Mouse (Mus musculus) forebrain, embryonic 11.5 days (tissue): Measurements from ENCODE around the gene Defb47. TPM values are rescaled to one million over a fixed set of nuclear protein-coding genes. Genes with fewer than 3 reads are reported as not detected.

Source experiments
- ATAC-seq: fragments of 200-750 bp; cut with Nextera tagmentation; replicated peaks from 2 replicates; pipeline ENCODE4 v1.8.0; 2017; ENCODE audit warnings: moderate TSS enrichment; ENCODE audit not compliant: low FRiP score
- DNase-seq: peaks from one replicate; pipeline ENCODE4 v3.0.0-alpha.2; 2017; ENCODE audit warnings: low spot score
- H3K27ac ChIP-seq: fragments of 300-500 bp; sonication (generic); 2 replicates; pipeline ENCODE4 v1.5.1; 2014; ENCODE audit warnings: low read depth, low read length
- H3K27me3 ChIP-seq: fragments of 300-500 bp; sonication (generic); 2 replicates; pipeline ENCODE4 v1.6.1; 2014; ENCODE audit warnings: mild to moderate bottlenecking, low read length, mixed read lengths; ENCODE audit not compliant: control insufficient read depth, insufficient read depth
- H3K36me3 ChIP-seq: fragments of 300-500 bp; sonication (generic); 2 replicates; pipeline ENCODE4 v1.6.1; 2014; ENCODE audit warnings: mild to moderate bottlenecking, low read length, moderate library complexity, mixed read lengths; ENCODE audit not compliant: control insufficient read depth, insufficient read depth
- H3K4me1 ChIP-seq: fragments of 300-500 bp; sonication (generic); replicated peaks from 2 replicates; pipeline ENCODE4 v1.6.1; 2014; ENCODE audit warnings: low read length, mixed read lengths; ENCODE audit not compliant: control insufficient read depth, insufficient read depth
- H3K4me2 ChIP-seq: fragments of 300-500 bp; sonication (generic); 2 replicates; pipeline ENCODE4 v1.6.1; 2014; ENCODE audit warnings: low read depth, mild to moderate bottlenecking, low read length, moderate library complexity, mixed read lengths; ENCODE audit not compliant: severe bottlenecking
- H3K4me3 ChIP-seq: fragments of 300-500 bp; sonication (generic); 2 replicates; pipeline ENCODE4 v1.5.1; 2014; ENCODE audit warnings: low read depth, low read length
- H3K9ac ChIP-seq: fragments of 300-500 bp; sonication (generic); 2 replicates; pipeline ENCODE4 v1.6.1; 2014; ENCODE audit warnings: low read length
- H3K9me3 ChIP-seq: fragments of 300-500 bp; sonication (generic); 2 replicates; pipeline ENCODE4 v1.6.1; 2016; ENCODE audit warnings: low read length, mixed read lengths; ENCODE audit not compliant: control insufficient read depth
- WGBS: fragments of 180-500 bp; shearing (Covaris S2); extraction: QIAGEN DNeasy Blood & Tissue Kit; methylation state at CpG from one replicate; pipeline ENCODE4 v1.1.7; 2014; 5-methylcytosine and 5-hydroxymethylcytosine counted together
- polyA plus RNA-seq: library from polyadenylated mRNA; unstranded; fragments of >200 nt; fragmentation: Nextera tagmentation; extraction: Ambion mirVana; gene quantifications from 2 replicates; pipeline ENCODE4 v1.2.1, GENCODE M21; 2014

The Defb47 gene
- polyA plus RNA-seq, 1 experiment from 2014 or later, result not detected

- H3K4me2 ChIP-seq, result no peak within 1 kb of the TSS
These were observed 52.1 kb downstream of the Defb47 start, which contains the start of gene Defb30 for GRCm38 (mm10) chr14:63049910-63050370. TSS of gene Defb30 (minus strand) at chr14:63049960.

More at GRCm38 (mm10) chr14:63049910-63050370, 52.1 kb downstream of the Defb47 start, which contains the start of gene Defb30:
- H3K9ac ChIP-seq, result no peak within 1 kb of the TSS
- ATAC-seq (no peak), DNase-seq (no peak)
- H3K36me3 ChIP-seq, result no peaks in the 10 kb centered on the region
- no peak within 1 kb of the TSS for H3K27ac ChIP-seq
- H3K27me3 ChIP-seq, result no peaks in the 10 kb centered on the region
- H3K4me3 ChIP-seq, result no peak within 1 kb of the TSS
- H3K4me1 ChIP-seq, result no peaks in the 10 kb centered on the region
- WGBS, result 71% methylated on average over 11 of the region's 14 CpGs
- no peaks in the 10 kb centered on the region for H3K9me3 ChIP-seq

Other genes with a start within 250 kb of the Defb47 start
- gene Ints6, start 236.9 kb upstream of the Defb47 start, polyA plus RNA-seq, result 34.3 and 34.6 TPM in 2 replicates
- gene Wdfy2, start 160.4 kb upstream of the Defb47 start, polyA plus RNA-seq, result 16.7 and 17.9 TPM in 2 replicates
- gene Defb48, start 13.6 kb upstream of the Defb47 start, polyA plus RNA-seq, result not detected in 2 replicates
- gene Defb43, start 13.7 kb downstream of the Defb47 start, polyA plus RNA-seq, result not detected in 2 replicates
- not detected in 2 replicates for gene Defb42, start 48.9 kb downstream of the Defb47 start, polyA plus RNA-seq
- not detected in 2 replicates for gene Defb30, start 51.9 kb downstream of the Defb47 start, polyA plus RNA-seq